In the genomic region with DNA sequence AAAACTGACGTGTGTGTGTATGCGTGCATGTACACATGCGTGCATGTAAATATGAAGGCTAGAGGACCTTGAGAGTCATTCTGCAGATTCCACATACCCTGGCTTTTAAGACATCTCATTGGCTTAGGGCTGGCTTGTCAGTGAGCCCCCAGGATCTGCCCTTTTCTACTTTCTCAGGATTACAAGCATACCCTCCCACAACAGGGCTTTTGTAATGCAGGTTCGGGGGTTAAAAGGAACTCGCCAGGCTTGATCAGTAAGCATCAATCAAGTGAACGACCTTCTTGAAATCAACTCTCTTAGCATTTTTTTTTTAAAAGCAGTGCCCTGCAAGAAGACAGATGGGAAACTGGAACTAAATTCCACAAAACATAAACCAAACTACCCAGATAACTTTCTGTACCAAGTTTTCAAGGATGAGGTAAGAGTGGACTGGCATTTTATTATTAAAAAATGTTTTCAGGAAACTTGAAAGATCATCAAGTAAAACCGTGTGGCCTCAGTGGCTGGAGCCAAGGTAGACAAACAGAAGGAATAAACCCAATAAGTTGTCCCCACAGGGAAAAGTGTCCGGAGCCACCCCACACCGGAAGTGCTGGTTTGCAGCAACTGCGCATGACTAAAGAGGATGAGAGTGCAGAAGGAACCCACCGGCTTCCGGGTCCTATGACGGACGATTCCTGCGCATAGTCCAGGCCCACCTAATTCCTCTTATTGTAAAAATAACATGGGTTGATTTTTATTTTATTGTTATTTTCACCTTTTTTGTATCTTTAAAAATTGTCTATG, we compare ENCODE assay signal across 22 mouse cellular contexts. TPM values are rescaled to one million over a fixed set of nuclear protein-coding genes. Genes with fewer than 3 reads are reported as not detected.
A peak's percentile ranks its signal among the peaks of the same experiment; 100 is the strongest.
DNase-seq lines count a peak whose midpoint lies in the region; TF ChIP-seq lines count a peak whose summit lies in the region.
"Had no signal": no experiment of that assay in that cellular context is flagged by ENCODE, and none has a peak within 500 bp of the region (broad histone marks: within the 10 kb centered on the region; RNA-seq: fewer than 3 reads in every experiment).

No protein-coding gene starts in this region.

- no peak overlapping the region for H3K4me3 ChIP-seq in layer of hippocampus, adult 2 months
- H3K4me3 ChIP-seq: embryonic facial prominence, embryonic 12.5 days; forebrain, embryonic 15.5 days; heart, embryonic 13.5 days; hindbrain, embryonic 13.5 days had no signal

- H3K27ac ChIP-seq in layer of hippocampus, adult 2 months: 0 out of 2 replicates have a peak overlapping the region, but pooled peaks have one; percentile 5
- H3K27ac ChIP-seq: embryonic facial prominence, embryonic 12.5 days; forebrain, embryonic 15.5 days; heart, embryonic 13.5 days; hindbrain, embryonic 13.5 days; hindbrain, postnatal 0 days had no signal

- TF ChIP-seq CTCF in layer of hippocampus, adult 2 months (conservative IDR thresholded peaks at IDR 0.05): no peak

- peak; percentile 29 for DNase-seq in embryo, embryonic 10 days (ENCODE audit: low spot score)
- DNase-seq in embryo, embryonic 9.5 days (ENCODE audit: extremely low spot score): no peak
- no peak for DNase-seq in layer of hippocampus, adult 2 months (ENCODE audit: low spot score in 2 of 2)
- no peak for DNase-seq in layer of hippocampus, adult 11-12 months (ENCODE audit: low spot score)
- DNase-seq in ES-CJ7 (ENCODE audit: low read depth, low spot score): peak; percentile 56
- DNase-seq in embryo, embryonic 10.5 days (ENCODE audit: low spot score): peak; percentile 33
- DNase-seq in lung, postnatal 36 days: no peak
- DNase-seq in thymus, postnatal 14 days: no peak
- DNase-seq: adrenal gland, adult 8-10 months; adrenal gland, postnatal 36 days; B cell, adult 2 months; cerebellum, adult 11-12 months; cerebellum, adult 9-10 months; cerebellum, postnatal 25 days; gastrocnemius, postnatal 10 days had no signal

RNA-seq across cellular contexts. Expression of a gene that starts 6.5 kb away (rescaled TPM):
- total RNA-seq in layer of hippocampus, adult 2 months (2021): not detected
- total RNA-seq: adrenal gland, adult 8-10 months; hematopoietic stem cell, adult 5-6 weeks; hindbrain, postnatal 0 days; MEL had no signal

RNA-seq across cellular contexts. Expression of a gene that starts 7.2 kb away (rescaled TPM):
- total RNA-seq in layer of hippocampus, adult 2 months (2021): 10 to 100 TPM; 30.2 TPM
- total RNA-seq: hematopoietic stem cell, adult 5-6 weeks; MEL had no signal

Comparison
In these comparisons a context has a peak if more than half of its experiments do, and no peak if none do; other contexts are left out.
1. DNase-seq: peak in embryo, embryonic 10 days (single experiment), ES-CJ7 (single experiment) and embryo, embryonic 10.5 days (single experiment); none in embryo, embryonic 9.5 days (single experiment), layer of hippocampus, adult 2 months (0 of 2), layer of hippocampus, adult 11-12 months (single experiment), lung, postnatal 36 days (single experiment) and thymus, postnatal 14 days (single experiment).